Mouse (Mus musculus) liver, embryonic 13.5 days (tissue): ENCODE results near the gene Hoxd3. TPM values are rescaled to one million over a fixed set of nuclear protein-coding genes. Genes with fewer than 3 reads are reported as not detected.

ENCODE experiments used
- ATAC-seq: fragments of 200-750 bp; cut with Nextera tagmentation; 2 replicates; pipeline ENCODE4 v1.8.0; 2017; ENCODE audit warnings: low read depth, mild to moderate bottlenecking, moderate number of reproducible peaks, moderate library complexity
- DNase-seq: peaks from one replicate; pipeline ENCODE4 v3.0.0; 2022
- H3K27ac ChIP-seq: fragments of 300-500 bp; sonication (generic); 2 replicates; pipeline ENCODE4 v1.5.1; 2015; ENCODE audit warnings: moderate library complexity, mild to moderate bottlenecking, inconsistent platforms
- H3K27me3 ChIP-seq: fragments of 300-500 bp; sonication (generic); 2 replicates; pipeline ENCODE4 v1.6.1; 2015; ENCODE audit warnings: mild to moderate bottlenecking, inconsistent platforms
- H3K36me3 ChIP-seq: fragments of 300-500 bp; sonication (generic); 2 replicates; pipeline ENCODE4 v1.6.1; 2015; ENCODE audit warnings: mild to moderate bottlenecking, inconsistent platforms
- H3K4me1 ChIP-seq: fragments of 300-500 bp; sonication (generic); replicated peaks from 2 replicates; pipeline ENCODE4 v1.6.1; 2015; ENCODE audit warnings: inconsistent platforms
- H3K4me2 ChIP-seq: fragments of 300-500 bp; sonication (generic); 2 replicates; pipeline ENCODE4 v1.6.1; 2015; ENCODE audit warnings: inconsistent platforms, mild to moderate bottlenecking, moderate library complexity
- H3K4me3 ChIP-seq: fragments of 300-500 bp; sonication (generic); replicated peaks from 2 replicates; pipeline ENCODE4 v1.5.1; 2015; ENCODE audit warnings: mild to moderate bottlenecking, inconsistent platforms
- H3K9ac ChIP-seq: fragments of 300-500 bp; sonication (generic); 2 replicates; pipeline ENCODE4 v1.6.1; 2015; ENCODE audit warnings: mild to moderate bottlenecking, inconsistent platforms
- H3K9me3 ChIP-seq: fragments of 300-500 bp; sonication (generic); replicated peaks from 2 replicates; pipeline ENCODE4 v1.6.1; 2016; ENCODE audit warnings: inconsistent platforms
- whole genome bisulfite sequencing: fragments of 180-500 bp; shearing (Covaris S2); methylation state at CpG from one replicate; pipeline ENCODE4 v1.1.7; 2015; ENCODE audit not compliant: insufficient replicate concordance; 5-methylcytosine and 5-hydroxymethylcytosine counted together
- polyA plus RNA-seq: library from polyadenylated mRNA; unstranded; fragments of >200 nt; fragmentation: Nextera tagmentation; extraction: Ambion mirVana; gene quantifications from 2 replicates; pipeline ENCODE4 v1.2.1, GENCODE M21; 2015

The Hoxd3 gene
- polyA plus RNA-seq, 1 experiment from 2014 or later, result 0.16 TPM

DNA sequence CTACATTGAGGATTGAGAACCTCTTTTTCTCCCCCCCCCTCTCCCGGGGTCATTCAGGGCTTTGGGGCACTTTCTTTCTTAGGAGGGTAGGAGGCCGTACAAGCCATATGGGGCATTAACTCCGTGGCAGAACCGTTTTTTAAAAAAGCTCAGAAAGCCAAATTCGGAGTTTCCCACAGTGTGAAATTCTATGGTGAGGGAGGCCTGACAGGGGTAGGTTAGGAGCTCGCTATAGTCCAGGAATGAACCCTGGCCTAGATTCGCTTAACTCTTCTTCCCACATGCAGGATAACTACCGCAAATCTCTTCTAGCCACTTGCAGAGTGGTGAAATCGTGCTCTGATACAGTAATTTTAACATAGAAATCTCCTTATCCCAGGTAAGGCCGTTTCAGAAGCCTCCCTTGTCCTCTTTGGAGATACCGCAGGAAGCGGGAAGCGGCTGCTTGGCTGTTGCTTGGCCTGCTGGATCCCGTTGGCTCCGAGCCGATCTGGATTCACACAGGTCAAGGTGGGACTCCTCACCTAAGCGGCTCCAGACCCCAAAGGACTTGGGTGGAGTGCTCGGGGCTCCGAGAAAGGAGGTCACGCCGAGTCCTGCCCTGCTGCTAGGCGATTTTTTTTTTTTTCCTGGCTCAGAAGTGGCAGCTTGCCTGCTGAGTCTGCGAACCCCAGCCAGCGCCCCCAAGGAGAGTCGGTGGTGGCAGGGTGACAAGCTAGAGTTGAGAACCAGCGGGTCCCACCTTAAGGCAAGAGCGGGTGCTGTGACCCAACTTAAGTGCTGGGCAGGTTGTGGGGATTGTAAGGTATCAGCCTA lies 23.5 kb downstream of the Hoxd3 start:
- 7% methylated on average over 27 of the region's 27 CpGs for WGBS
- H3K36me3 ChIP-seq, result no peaks in the 10 kb centered on the region
- DNase-seq (no peak), ATAC-seq (no peak)
- no peaks in the 10 kb centered on the region for H3K9me3 ChIP-seq
- no peak overlapping the region for H3K4me2 ChIP-seq
- H3K27me3 ChIP-seq, result peaks cover 100% of the 10 kb centered on the region
- H3K27ac ChIP-seq, result no peak overlapping the region
- no peak overlapping the region for H3K4me3 ChIP-seq
- H3K4me1 ChIP-seq, result no peaks in the 10 kb centered on the region
- no peak overlapping the region for H3K9ac ChIP-seq

DNA sequence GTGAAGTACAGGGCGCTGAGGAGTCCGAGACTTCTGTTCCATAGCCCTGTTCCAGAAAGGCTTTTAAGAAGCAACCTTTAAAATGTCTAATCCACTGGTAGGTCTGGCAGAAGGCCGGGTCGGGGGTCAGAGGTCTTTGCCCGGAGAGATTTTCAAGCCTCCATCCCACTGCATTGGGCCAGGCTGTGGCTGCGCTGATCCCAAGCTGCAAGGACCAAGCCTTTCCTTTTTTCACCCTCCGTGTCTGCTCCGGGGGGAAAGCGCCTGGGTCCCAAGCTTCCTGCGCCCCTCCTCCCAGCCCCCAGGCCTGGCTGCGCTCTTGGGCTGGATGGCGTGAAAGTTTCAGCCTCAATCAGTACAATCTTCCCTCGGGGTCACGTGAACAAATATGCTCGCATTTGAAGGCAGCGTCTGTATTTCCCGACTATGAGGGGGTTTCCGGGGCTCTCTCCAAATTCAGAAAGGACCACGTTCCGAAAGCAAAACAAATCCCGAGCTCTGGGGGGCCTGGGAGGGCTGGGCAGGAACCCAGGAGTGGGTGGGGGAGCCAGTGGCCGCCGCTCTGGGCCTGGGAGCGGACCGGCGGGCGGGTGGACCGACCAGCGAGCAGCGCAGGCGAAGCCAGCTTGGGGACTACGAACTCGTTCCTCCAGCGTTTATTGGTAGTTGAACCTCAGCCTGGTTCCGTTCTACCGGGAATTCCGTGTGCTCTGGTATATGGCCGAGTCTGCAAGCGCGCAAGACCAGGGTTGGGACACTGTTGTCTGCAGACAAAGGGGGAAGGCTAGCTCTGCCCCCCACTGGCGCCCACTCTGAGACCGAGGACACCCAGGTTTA lies 24.3 kb downstream of the Hoxd3 start:
- Histone ChIP-seq H3K4me2 (no peak overlapping the region), H3K9me3 (no peaks in the 10 kb centered on the region), H3K27me3 (peaks cover 100% of the 10 kb centered on the region), H3K27ac (no peak overlapping the region), H3K4me1 (no peaks in the 10 kb centered on the region), H3K4me3 (no peak overlapping the region), H3K36me3 (no peaks in the 10 kb centered on the region), H3K9ac (no peak overlapping the region)
- WGBS, result 2% methylated on average over 42 of the region's 42 CpGs
- DNase-seq (no peak), ATAC-seq (no peak)

DNA sequence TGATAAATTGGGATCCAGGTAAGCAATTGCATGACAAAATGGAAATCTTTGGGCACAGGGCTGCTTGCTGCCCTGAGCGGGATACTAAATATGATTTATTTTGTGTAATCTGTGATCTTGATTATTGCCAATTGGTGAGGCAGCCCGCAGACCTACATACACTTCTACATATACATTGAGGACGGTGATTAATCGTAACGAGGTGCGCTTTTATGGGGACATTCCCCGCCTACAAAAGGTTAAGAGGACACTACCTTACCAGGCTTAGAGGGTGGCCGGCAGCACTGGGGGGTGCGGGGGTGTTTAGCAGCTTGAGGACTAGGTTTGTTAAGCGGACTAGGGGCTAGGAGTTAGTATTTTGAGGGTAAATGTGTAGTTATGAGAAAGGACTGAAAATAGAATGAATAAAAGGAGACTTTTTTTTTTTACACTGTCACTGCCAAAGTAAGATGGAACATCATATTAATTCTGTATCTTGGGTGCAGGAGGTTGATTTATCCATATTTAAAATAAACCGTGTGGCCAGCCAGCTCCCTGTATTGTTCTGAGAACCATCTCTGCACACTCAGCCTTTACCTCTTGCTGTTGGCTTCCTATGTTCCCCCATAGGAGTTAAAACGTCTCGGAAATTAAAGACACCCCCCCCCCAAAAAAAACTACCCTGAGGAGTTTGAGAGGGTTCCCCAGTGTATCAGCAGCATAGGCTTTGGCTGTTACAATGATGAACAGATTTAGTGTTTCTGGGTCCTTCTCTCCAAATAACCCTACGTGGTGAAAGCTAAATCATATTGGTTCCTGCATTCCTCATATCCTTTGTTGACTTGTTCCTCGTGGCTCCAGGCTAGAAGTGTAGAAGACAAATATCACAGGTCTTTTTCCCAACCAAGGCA lies 25.2 kb downstream of the Hoxd3 start:
- Histone ChIP-seq H3K27ac (no peak overlapping the region), H3K4me3 (no peak overlapping the region), H3K4me1 (no peaks in the 10 kb centered on the region), H3K9ac (no peak overlapping the region), H3K36me3 (no peaks in the 10 kb centered on the region), H3K4me2 (no peak overlapping the region), H3K9me3 (no peaks in the 10 kb centered on the region), H3K27me3 (peaks cover 99% of the 10 kb centered on the region)
- ATAC-seq, result no peak
- no peak for DNase-seq
- WGBS, result 9% methylated on average over 15 of the region's 15 CpGs

DNA sequence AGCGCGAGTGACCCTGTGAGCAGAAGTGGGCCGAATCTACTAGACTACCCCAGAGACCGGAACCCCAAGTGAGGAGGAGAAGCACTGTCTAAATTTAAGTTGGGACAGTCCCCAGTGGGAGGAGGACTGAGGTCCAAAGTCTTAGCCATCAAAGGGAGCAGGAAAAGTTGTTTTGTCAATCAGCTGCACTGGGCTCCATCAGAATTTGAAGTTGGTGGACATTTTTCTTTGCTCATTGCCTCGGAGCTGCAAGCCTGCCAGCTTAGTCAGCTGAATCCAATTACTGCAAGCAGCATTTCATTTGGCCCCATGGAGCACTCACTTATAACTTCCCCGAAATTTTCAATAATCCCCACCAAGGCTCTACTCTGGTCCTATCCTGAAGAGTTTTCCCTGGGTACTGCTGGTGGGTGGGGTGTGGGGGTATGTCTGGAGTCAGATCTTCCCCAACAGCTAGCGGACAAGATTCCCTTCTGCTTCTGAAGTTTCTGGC lies 25.9 kb downstream of the Hoxd3 start:
- no peak overlapping the region for H3K4me3 ChIP-seq
- H3K4me1 ChIP-seq, result no peaks in the 10 kb centered on the region
- no peak overlapping the region for H3K27ac ChIP-seq
- H3K9ac ChIP-seq, result no peak overlapping the region
- H3K36me3 ChIP-seq, result no peaks in the 10 kb centered on the region
- ATAC-seq (no peak), DNase-seq (no peak)
- 17% methylated on average over 7 of the region's 7 CpGs for WGBS
- H3K27me3 ChIP-seq, result peaks cover 99% of the 10 kb centered on the region
- H3K4me2 ChIP-seq, result no peak overlapping the region
- H3K9me3 ChIP-seq, result no peaks in the 10 kb centered on the region

DNA sequence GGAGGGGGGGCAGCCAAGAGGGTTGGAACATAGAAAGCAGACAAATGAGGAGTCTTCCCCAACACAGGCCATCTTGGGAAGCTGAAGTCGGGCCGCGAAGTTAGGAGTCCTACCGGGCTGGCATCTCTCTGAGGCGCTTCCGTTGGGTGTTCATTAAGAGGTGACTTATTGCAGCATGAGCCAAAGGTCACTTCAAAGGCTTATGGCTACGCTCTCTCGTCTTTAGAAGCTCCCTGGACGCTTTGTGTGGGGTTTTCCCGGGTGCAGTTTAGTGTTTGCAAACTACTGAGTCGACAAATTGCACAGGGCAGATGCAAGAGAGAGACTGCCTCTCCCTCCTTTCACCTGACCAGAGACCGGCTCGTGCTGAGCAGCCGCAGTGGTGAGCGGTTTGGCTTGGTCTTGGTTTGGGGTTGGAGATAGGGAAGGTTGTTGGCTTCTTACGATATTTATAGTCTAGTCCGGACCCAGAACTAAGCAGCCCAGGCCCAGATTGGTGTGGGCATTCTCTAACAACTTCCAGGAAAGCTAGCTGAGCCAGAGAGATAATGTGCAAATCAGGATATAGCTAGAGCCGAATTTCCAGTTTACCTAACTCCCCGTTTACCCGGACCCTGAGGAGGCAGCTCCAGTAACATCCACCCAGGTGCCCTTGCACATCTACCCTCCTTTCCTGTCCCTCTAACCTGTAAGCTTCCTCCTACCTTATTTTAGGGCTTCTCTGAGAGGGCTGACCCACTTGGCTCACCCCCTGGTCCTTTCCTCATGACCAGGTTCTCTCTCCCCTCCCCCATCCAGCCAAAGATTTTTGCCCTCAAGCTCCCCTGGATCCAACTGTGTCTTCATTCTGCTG lies 27.1 kb downstream of the Hoxd3 start:
- 2% methylated on average over 20 of the region's 20 CpGs for WGBS
- Histone ChIP-seq H3K27me3 (peaks cover 98% of the 10 kb centered on the region), H3K36me3 (no peaks in the 10 kb centered on the region), H3K9me3 (no peaks in the 10 kb centered on the region), H3K4me2 (no peak overlapping the region), H3K9ac (no peak overlapping the region), H3K4me1 (no peaks in the 10 kb centered on the region), H3K4me3 (no peak overlapping the region), H3K27ac (no peak overlapping the region)
- ATAC-seq, result no peak
- DNase-seq, result no peak

DNA sequence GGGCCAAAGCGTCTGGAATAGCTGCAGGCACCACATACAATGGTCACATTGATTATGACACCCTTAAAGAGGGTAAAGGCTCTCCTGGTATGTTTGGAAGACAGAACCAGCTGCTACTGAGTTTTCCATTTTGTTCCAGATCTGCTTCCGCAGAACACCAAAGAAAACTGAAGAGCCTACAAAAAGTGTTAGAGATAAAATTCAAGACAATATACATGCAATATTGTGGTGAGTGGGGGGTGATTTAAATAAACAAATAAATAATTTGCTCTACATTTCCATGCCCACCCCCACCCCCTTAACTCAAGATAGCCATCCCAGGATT lies 27.7 kb downstream of the Hoxd3 start:
- ATAC-seq, result no peak
- 20% methylated on average over 2 of the region's 2 CpGs for WGBS
- Histone ChIP-seq H3K27ac (no peak overlapping the region), H3K36me3 (no peaks in the 10 kb centered on the region), H3K4me2 (no peak overlapping the region), H3K9me3 (no peaks in the 10 kb centered on the region), H3K27me3 (peaks cover 98% of the 10 kb centered on the region), H3K9ac (no peak overlapping the region), H3K4me3 (no peak overlapping the region), H3K4me1 (no peaks in the 10 kb centered on the region)
- DNase-seq, result no peak

DNA sequence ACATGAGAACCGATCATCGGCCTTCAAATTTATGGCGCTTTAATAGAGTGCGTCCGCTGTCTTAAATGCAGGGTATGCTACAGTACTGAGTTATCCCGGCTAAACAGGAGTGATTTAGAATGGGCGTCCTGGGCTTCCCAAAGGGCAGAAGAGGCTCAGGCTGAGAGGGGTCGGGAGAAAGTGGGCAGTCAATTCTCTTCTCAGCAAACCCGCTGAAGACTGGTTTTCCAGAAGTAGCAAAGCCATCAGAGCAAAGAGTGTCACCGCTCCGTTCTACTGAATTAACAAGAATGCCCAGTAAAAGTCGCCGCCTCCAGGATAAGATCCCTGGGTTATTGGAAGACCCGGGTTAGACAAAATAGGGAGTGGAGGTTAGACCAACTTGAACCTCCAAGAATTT lies 28.1 kb downstream of the Hoxd3 start:
- ATAC-seq (no peak), DNase-seq (no peak)
- WGBS, result 8% methylated on average over 14 of the region's 14 CpGs
- Histone ChIP-seq H3K4me2 (no peak overlapping the region), H3K9ac (no peak overlapping the region), H3K36me3 (no peaks in the 10 kb centered on the region), H3K4me3 (no peak overlapping the region), H3K27ac (no peak overlapping the region), H3K27me3 (peaks cover 98% of the 10 kb centered on the region), H3K9me3 (no peaks in the 10 kb centered on the region), H3K4me1 (no peaks in the 10 kb centered on the region)

DNA sequence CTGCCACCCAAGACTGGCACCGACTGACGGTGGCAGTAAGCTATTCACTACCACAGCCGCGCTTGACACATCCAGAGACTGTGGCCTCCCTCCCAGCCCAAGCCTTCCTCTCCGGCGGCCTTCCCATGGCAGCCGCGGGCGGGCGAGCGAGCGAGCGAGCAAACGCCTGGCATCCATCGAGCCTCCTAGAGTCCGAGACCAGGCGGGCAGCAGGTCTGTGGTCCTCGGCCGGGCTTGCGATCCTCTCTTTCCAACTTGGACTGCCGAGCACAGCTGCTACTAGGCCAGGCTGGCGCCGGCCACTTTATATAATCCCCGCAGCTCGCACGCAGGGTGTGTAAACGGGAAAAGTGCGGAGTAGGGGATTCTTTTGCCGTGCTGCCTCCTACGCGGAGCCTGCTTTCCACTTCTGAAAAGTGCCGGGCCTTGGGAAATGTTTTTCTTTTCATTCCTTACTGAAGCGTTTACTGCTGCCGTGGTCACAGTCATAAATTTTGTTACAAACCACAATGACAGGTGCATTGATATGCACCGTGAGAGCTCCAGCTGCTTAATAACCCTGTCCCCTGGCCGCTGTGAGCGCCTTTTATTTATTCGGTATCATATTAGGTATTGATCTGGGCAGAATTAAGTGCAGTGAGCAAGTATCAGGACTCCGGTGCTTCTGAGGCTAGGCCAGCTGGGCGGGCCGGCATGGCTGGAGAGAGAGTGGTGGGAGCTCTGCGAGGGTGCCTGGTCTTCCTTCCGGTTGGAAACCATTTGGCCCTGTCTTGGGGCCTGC lies 28.8 kb downstream of the Hoxd3 start:
- Histone ChIP-seq H3K9ac (no peak overlapping the region), H3K4me2 (no peak overlapping the region), H3K4me1 (no peaks in the 10 kb centered on the region), H3K4me3 (no peak overlapping the region), H3K36me3 (no peaks in the 10 kb centered on the region), H3K9me3 (no peaks in the 10 kb centered on the region), H3K27me3 (peaks cover 98% of the 10 kb centered on the region), H3K27ac (no peak overlapping the region)
- DNase-seq, result no peak
- no peak for ATAC-seq
- 3% methylated on average over 43 of the region's 43 CpGs for WGBS

DNA sequence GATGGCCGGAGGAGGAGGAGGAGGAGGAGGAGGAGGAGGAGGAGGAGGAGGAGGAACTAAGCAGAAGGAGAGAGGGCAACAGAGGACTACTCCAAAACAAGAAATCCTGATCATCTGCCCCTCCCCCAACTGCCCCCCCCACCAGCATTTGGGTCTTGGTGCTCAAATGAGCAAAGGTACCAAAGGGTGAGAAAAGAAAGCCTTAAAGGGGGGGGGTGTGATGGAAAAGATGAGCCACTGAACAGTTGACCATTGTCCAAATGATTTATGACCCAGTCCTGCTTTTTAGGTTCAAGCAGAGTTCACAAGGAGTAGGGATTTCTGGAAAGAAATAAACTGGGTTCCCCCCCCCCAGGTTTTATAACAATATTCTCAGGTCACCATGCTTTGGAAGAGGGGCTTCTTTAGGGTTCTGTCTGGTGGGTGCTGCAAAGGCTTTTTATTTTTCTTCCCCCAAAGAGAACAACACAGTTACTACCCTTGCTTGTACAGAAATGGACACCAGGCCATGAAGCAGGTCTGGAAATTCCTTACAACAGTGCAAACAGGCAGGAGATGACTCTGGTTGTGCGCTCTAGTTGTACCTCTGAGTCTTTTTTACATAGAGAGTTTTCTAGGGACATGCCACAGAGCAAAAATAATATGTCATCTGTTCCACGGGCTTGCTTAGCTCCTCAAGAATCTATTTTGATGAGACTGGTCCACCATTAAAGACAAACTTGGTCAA lies 29.7 kb downstream of the Hoxd3 start:
- Histone ChIP-seq H3K9ac (no peak overlapping the region), H3K4me3 (no peak overlapping the region), H3K27ac (no peak overlapping the region), H3K9me3 (no peaks in the 10 kb centered on the region), H3K36me3 (no peaks in the 10 kb centered on the region), H3K27me3 (peaks cover 98% of the 10 kb centered on the region), H3K4me2 (no peak overlapping the region), H3K4me1 (no peaks in the 10 kb centered on the region)
- ATAC-seq (no peak), DNase-seq (no peak)
- WGBS, result 38% methylated on average over 2 of the region's 3 CpGs

DNA sequence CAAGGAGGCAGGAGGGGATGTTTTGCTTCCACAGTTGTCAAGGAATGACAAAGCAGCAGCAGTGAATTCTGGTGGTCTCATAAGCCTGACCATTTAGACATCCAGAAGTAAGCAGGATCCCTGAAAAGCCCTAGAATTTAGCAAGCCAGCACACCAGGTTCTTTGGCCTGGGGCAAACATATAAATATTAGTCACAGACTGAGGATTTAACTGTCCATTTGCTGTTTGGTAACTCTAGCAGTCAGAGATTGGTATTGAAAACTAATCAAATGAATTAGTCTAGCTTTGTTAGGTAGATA lies 30.2 kb downstream of the Hoxd3 start:
- H3K9me3 ChIP-seq, result no peaks in the 10 kb centered on the region
- H3K36me3 ChIP-seq, result no peaks in the 10 kb centered on the region
- no peak overlapping the region for H3K4me2 ChIP-seq
- H3K4me1 ChIP-seq, result no peaks in the 10 kb centered on the region
- DNase-seq (no peak), ATAC-seq (no peak)
- H3K4me3 ChIP-seq, result no peak overlapping the region
- no peak overlapping the region for H3K27ac ChIP-seq
- H3K9ac ChIP-seq, result no peak overlapping the region
- peaks cover 98% of the 10 kb centered on the region for H3K27me3 ChIP-seq
